1 mouse cellular context compared by ENCODE assay signal in the genomic region with DNA sequence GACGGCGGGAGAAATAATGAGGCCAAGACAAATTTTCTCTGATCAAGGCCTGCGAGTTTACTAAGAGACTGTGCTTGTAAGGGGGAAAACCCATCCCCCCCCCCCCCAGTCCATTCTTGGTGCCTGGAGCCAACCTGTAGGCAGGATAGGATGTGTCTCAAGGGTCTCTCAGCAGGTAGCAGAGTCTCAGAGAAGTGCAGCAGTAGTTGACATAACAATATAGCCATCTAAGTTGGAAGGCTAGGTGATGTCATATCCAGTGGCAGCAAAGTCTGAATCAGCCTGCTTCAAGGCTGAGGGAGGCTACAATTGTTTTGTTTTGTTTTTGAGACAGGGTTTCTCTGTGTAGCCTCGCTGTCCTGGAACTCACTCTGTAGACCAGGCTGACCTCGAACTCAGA. TPM values are rescaled to one million over a fixed set of nuclear protein-coding genes. Genes with fewer than 3 reads are reported as not detected.
"Had no signal": no experiment of that assay in that cellular context is flagged by ENCODE, and none has a peak within 500 bp of the region (broad histone marks: within the 10 kb centered on the region; RNA-seq: fewer than 3 reads in every experiment).

No protein-coding gene starts in this region.

RNA-seq across cellular contexts. Expression of a gene that starts 6.3 kb away (rescaled TPM):
- polyA plus RNA-seq: small intestine, adult 2 months had no signal
